Comparison of ENCODE assay signal across 23 mouse cellular contexts in the genomic region with DNA sequence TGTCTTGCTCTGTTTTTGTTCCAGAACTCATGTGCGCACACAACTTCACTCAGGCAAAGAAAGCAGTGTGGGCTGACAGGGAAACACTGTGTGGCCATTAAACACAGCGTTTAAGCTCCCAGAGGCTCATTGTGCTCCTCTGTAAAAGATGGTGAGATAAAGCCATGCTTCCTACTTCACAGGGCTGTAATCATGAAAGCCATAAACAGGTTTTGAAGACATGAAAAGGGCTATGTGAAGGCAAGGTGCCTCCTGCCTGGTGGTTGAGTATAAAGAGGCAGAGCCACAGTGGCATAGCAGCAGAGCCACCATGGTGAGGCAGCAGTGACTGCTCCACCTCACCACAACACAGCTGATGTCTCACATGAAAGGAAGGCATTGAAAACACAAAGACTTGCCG. TPM values are rescaled to one million over a fixed set of nuclear protein-coding genes. Genes with fewer than 3 reads are reported as not detected.
DNase-seq lines count a peak whose midpoint lies in the region; ATAC-seq lines count a peak whose summit lies in the region.
"Had no signal": no experiment of that assay in that cellular context is flagged by ENCODE, and none has a peak within 500 bp of the region (broad histone marks: within the 10 kb centered on the region; RNA-seq: fewer than 3 reads in every experiment).

No protein-coding gene starts in this region.

- ATAC-seq in forebrain, embryonic 13.5 days, result peak; percentile 67; the same call in 1 of the 2 replicates
- ATAC-seq in forebrain, embryonic 12.5 days (ENCODE audit: low FRiP score), result no peak
- ATAC-seq in midbrain, embryonic 16.5 days, result peak; percentile 76
- ATAC-seq in midbrain, embryonic 13.5 days, result no peak
- no peak for ATAC-seq in megakaryocyte progenitor cell, adult 5-6 weeks (replicated peaks; ENCODE audit: poor library complexity)
- ATAC-seq: forebrain, postnatal 0 days; intestine, embryonic 15.5 days had no signal

- H3K27me3 ChIP-seq in forebrain, embryonic 13.5 days, result no peaks in the 10 kb centered on the region
- H3K27me3 ChIP-seq in forebrain, embryonic 12.5 days, result no peaks in the 10 kb centered on the region
- no peaks in the 10 kb centered on the region for H3K27me3 ChIP-seq in midbrain, embryonic 16.5 days (ENCODE audit: control insufficient read depth, insufficient read depth, low read depth, low read length)
- no peaks in the 10 kb centered on the region for H3K27me3 ChIP-seq in midbrain, embryonic 13.5 days
- H3K27me3 ChIP-seq: heart, embryonic 15.5 days; hindbrain, embryonic 15.5 days; intestine, embryonic 15.5 days; limb, embryonic 13.5 days; liver, embryonic 13.5 days; neural tube, embryonic 12.5 days had no signal

- DNase-seq in thymus, adult 18-20 months, result peak; percentile 20 to 52
- DNase-seq in thymus, postnatal 4 days, result peak; percentile 43
- DNase-seq in adrenal gland, postnatal 25 days, result no peak
- DNase-seq: adrenal gland, postnatal 14 days; cerebellum, adult 2 months; forebrain, postnatal 0 days; gastrocnemius, postnatal 36 days; heart, postnatal 4 days; liver, embryonic 13.5 days; lung, embryonic 14.5 days; right cerebral cortex, adult 18-20 months had no signal

- no peaks in the 10 kb centered on the region for H3K9me3 ChIP-seq in forebrain, embryonic 13.5 days (replicated peaks)
- no peaks in the 10 kb centered on the region for H3K9me3 ChIP-seq in forebrain, embryonic 12.5 days
- H3K9me3 ChIP-seq in midbrain, embryonic 16.5 days (replicated peaks; ENCODE audit: control insufficient read depth, low read length, poor library complexity, severe bottlenecking), result no peaks in the 10 kb centered on the region
- H3K9me3 ChIP-seq in midbrain, embryonic 13.5 days, result no peaks in the 10 kb centered on the region
- H3K9me3 ChIP-seq: embryonic facial prominence, embryonic 10.5 days; heart, embryonic 15.5 days; hindbrain, embryonic 15.5 days; intestine, embryonic 15.5 days; limb, embryonic 13.5 days; liver, embryonic 13.5 days; neural tube, embryonic 12.5 days had no signal

- no peaks in the 10 kb centered on the region for H3K4me1 ChIP-seq in forebrain, embryonic 13.5 days
- no peaks in the 10 kb centered on the region for H3K4me1 ChIP-seq in forebrain, embryonic 12.5 days
- H3K4me1 ChIP-seq in midbrain, embryonic 16.5 days (ENCODE audit: control insufficient read depth, insufficient read depth, low read length), result no peaks in the 10 kb centered on the region
- H3K4me1 ChIP-seq in midbrain, embryonic 13.5 days (replicated peaks), result no peaks in the 10 kb centered on the region
- H3K4me1 ChIP-seq: embryonic facial prominence, embryonic 10.5 days; heart, embryonic 15.5 days; hindbrain, embryonic 15.5 days; intestine, embryonic 15.5 days; limb, embryonic 13.5 days; liver, embryonic 13.5 days; neural tube, embryonic 12.5 days had no signal

- H3K27ac ChIP-seq in forebrain, embryonic 13.5 days, result no peak overlapping the region
- no peak overlapping the region for H3K27ac ChIP-seq in forebrain, embryonic 12.5 days
- no peak overlapping the region for H3K27ac ChIP-seq in midbrain, embryonic 16.5 days (ENCODE audit: low read length)
- H3K27ac ChIP-seq in midbrain, embryonic 13.5 days, result no peak overlapping the region
- H3K27ac ChIP-seq: embryonic facial prominence, embryonic 10.5 days; heart, embryonic 15.5 days; hindbrain, embryonic 15.5 days; intestine, embryonic 15.5 days; limb, embryonic 13.5 days; liver, embryonic 13.5 days; macrophage; neural tube, embryonic 12.5 days had no signal

- H3K36me3 ChIP-seq in forebrain, embryonic 13.5 days (ENCODE audit: poor library complexity, severe bottlenecking), result no peaks in the 10 kb centered on the region
- no peaks in the 10 kb centered on the region for H3K36me3 ChIP-seq in forebrain, embryonic 12.5 days (replicated peaks)
- no peaks in the 10 kb centered on the region for H3K36me3 ChIP-seq in midbrain, embryonic 16.5 days (ENCODE audit: control insufficient read depth, insufficient read depth, low read length)
- H3K36me3 ChIP-seq in midbrain, embryonic 13.5 days, result no peaks in the 10 kb centered on the region
- H3K36me3 ChIP-seq: embryonic facial prominence, embryonic 10.5 days; heart, embryonic 15.5 days; hindbrain, embryonic 15.5 days; intestine, embryonic 15.5 days; limb, embryonic 13.5 days; liver, embryonic 13.5 days; neural tube, embryonic 12.5 days had no signal

- H3K9ac ChIP-seq in forebrain, embryonic 13.5 days, result no peak overlapping the region
- no peak overlapping the region for H3K9ac ChIP-seq in forebrain, embryonic 12.5 days
- no peak overlapping the region for H3K9ac ChIP-seq in midbrain, embryonic 16.5 days (ENCODE audit: low read depth, low read length)
- H3K9ac ChIP-seq in midbrain, embryonic 13.5 days (replicated peaks), result no peak overlapping the region
- H3K9ac ChIP-seq: forebrain, postnatal 0 days; heart, embryonic 15.5 days; hindbrain, embryonic 15.5 days; intestine, embryonic 15.5 days; limb, embryonic 13.5 days; liver, embryonic 13.5 days; lung, embryonic 14.5 days; neural tube, embryonic 12.5 days had no signal

- H3K4me2 ChIP-seq in forebrain, embryonic 13.5 days, result no peak overlapping the region
- no peak overlapping the region for H3K4me2 ChIP-seq in forebrain, embryonic 12.5 days
- no peak overlapping the region for H3K4me2 ChIP-seq in midbrain, embryonic 16.5 days (ENCODE audit: low read length)
- no peak overlapping the region for H3K4me2 ChIP-seq in midbrain, embryonic 13.5 days (replicated peaks)
- H3K4me2 ChIP-seq: heart, embryonic 15.5 days; hindbrain, embryonic 15.5 days; intestine, embryonic 15.5 days; limb, embryonic 13.5 days; liver, embryonic 13.5 days; lung, embryonic 14.5 days; neural tube, embryonic 12.5 days had no signal

- WGBS in forebrain, embryonic 13.5 days, result 59% methylated on average over 3 of the region's 3 CpGs
- WGBS in forebrain, embryonic 12.5 days, result 63% methylated on average over 3 of the region's 3 CpGs
- 64% methylated on average over 3 of the region's 3 CpGs for WGBS in midbrain, embryonic 16.5 days
- WGBS in midbrain, embryonic 13.5 days, result 59% methylated on average over 3 of the region's 3 CpGs

- no peak overlapping the region for H3K4me3 ChIP-seq in forebrain, embryonic 13.5 days
- no peak overlapping the region for H3K4me3 ChIP-seq in forebrain, embryonic 12.5 days (replicated peaks)
- H3K4me3 ChIP-seq in midbrain, embryonic 16.5 days (ENCODE audit: low read depth, low read length), result no peak overlapping the region
- H3K4me3 ChIP-seq in midbrain, embryonic 13.5 days (replicated peaks), result no peak overlapping the region
- H3K4me3 ChIP-seq: embryonic facial prominence, embryonic 10.5 days; heart, embryonic 15.5 days; hindbrain, embryonic 15.5 days; intestine, embryonic 15.5 days; limb, embryonic 13.5 days; liver, embryonic 13.5 days; neural tube, embryonic 12.5 days had no signal

RNA-seq across cellular contexts. Expression of gene Zfp800, which starts 46.7 kb away (rescaled TPM):
- polyA plus RNA-seq in forebrain, embryonic 13.5 days (2015; fragmentation: Nextera tagmentation; extraction: Ambion mirVana), result 26.5 and 27.5 TPM in 2 replicates
- polyA plus RNA-seq in forebrain, embryonic 12.5 days (2016; fragmentation: Nextera tagmentation; extraction: Ambion mirVana), result 28.1 and 28.4 TPM in 2 replicates
- polyA plus RNA-seq in midbrain, embryonic 16.5 days (2015; fragmentation: Nextera tagmentation; extraction: Ambion mirVana), result 16.6 and 24.6 TPM in 2 replicates
- polyA plus RNA-seq in midbrain, embryonic 13.5 days (2015; fragmentation: Nextera tagmentation; extraction: Ambion mirVana), result 24.1 and 28.6 TPM in 2 replicates
- total RNA-seq in megakaryocyte progenitor cell, adult 5-6 weeks (2015), result 63.6 and 64.3 TPM in 2 replicates
- 57.3 and 65.0 TPM in 2 replicates for total RNA-seq in megakaryocyte progenitor cell, adult 5-6 weeks (2017)
- total RNA-seq in adrenal gland, postnatal 25 days (2021), result 25.5 and 29.3 TPM in 2 replicates

Comparison
In these comparisons a context has a peak if more than half of its experiments do, and no peak if none do; other contexts are left out.
1. ATAC-seq: peak in forebrain, embryonic 13.5 days (single experiment) and midbrain, embryonic 16.5 days (single experiment); none in forebrain, embryonic 12.5 days (single experiment), midbrain, embryonic 13.5 days (single experiment) and megakaryocyte progenitor cell, adult 5-6 weeks (single experiment).